Mouse (Mus musculus): ENCODE data around the gene Icmt.

GRCm38 (mm10) chr4:152269967-152270366 is 27.1 kb upstream of the Icmt start:
- no peak for TF ChIP-seq CTCF (IDR thresholded peaks at IDR 0.05; ENCODE audit: low read depth)
- TF ChIP-seq EP300 (IDR thresholded peaks at IDR 0.05; ENCODE audit: low read depth), result no peak

All from liver, embryonic 14.5 days (tissue).